Mouse (Mus musculus) left cerebral cortex, adult 18-20 months (tissue): ENCODE data around the gene Etfbkmt. TPM values are rescaled to one million over a fixed set of nuclear protein-coding genes. Genes with fewer than 3 reads are reported as not detected.
"Not testable (repeated sequence)": the region's sequence is repeated elsewhere in the genome, so short reads cannot be mapped to it uniquely, and the experiment has no call there.

ENCODE experiments used
- DNase-seq, 2 experiments: peaks; one replicate each; pipeline ENCODE4 v3.0.0; 2021 to 2022; ENCODE audit warnings: low spot score in 2 of 2, mixed read lengths in 1 of 2
- long read RNA-seq, 2 experiments: library from polyadenylated mRNA; stranded (forward); transcript quantifications; one replicate each; pipeline ENCODE4 v2.0.0; 2021
- total RNA-seq, 2 experiments: library from RNA; stranded (reverse); gene quantifications; 2 replicates each; pipeline ENCODE4 v1.2.3; 2021

Etfbkmt gene
- 1 to 10 TPM; 1.5 to 3.6 TPM for total RNA-seq
- long read RNA-seq, experiment 1: 0 reads
- long read RNA-seq, experiment 2: 0 reads

- DNase-seq: no peak
Measured at GRCm38 (mm10) chr6:149139471-149139870, at the start of gene Etfbkmt. Gene Etfbkmt, plus strand, starts transcription at chr6:149139849.

- DNase-seq: no peak
Measured at GRCm38 (mm10) chr6:149092406-149092805, 47.2 kb upstream of the Etfbkmt start.

DNA sequence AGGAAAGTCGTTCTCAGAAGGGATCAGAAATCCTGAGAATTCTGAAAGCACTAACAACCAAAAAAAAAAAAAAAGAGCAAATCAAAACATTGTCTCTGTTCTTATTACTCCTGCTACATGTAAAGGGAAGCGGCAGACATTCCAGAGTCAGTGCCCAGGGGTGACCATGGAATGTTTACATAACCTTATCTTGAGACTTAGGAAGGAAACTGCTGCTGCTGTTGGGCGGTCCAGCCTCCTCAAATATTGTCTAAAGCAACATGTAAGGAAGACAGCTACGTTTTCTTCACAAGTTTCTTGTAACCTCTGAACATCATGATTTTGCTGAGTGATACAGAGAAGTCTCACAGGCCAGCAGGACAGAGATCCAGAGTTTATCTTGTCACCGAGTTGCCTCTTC, 46.2 kb upstream of the Etfbkmt start:
- no peak for DNase-seq

DNA sequence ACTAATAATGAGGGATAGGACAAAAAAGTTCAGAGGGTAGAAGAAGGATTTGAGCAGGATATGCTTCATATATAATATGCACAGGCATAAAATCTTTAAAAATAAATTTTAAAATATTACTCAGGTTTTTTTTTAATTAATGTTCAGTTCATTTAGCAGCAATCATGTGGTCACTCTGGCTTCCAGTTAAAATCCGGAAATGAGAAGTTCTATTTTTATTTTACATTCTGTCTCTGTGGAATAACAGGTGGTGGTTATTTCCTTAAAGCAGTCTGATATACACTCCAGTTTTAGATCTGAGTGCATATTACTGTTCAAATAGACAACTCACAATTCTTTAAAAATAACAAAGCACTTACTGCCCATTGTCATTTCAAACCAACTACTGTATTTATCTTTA, 45.1 kb upstream of the Etfbkmt start:
- DNase-seq: no peak

DNA sequence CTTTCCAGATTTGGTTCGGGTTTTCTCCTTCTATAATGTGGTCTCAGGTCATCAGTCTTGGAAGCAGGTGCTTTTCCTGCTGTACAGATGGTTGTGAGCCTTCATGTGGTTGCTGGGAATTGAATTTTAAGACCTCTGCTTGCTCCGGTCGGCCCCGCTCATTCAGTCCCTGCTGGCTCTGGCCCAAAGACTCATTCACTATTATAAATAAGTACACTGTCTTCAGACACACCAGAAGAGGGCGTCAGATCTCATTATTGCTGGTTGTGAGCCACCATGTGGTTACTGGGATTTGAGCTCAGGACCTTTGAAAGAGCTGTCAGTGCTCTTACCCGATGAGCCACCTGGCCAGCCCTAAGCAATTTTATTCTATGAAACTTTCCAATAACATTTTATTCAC, 44.3 kb upstream of the Etfbkmt start:
- no peak for DNase-seq

- DNase-seq: no peak
Measured at GRCm38 (mm10) chr6:149096233-149096632, 43.4 kb upstream of the Etfbkmt start.

GRCm38 (mm10) chr6:149097276-149097675, 42.4 kb upstream of the Etfbkmt start:
- DNase-seq: no peak

DNA sequence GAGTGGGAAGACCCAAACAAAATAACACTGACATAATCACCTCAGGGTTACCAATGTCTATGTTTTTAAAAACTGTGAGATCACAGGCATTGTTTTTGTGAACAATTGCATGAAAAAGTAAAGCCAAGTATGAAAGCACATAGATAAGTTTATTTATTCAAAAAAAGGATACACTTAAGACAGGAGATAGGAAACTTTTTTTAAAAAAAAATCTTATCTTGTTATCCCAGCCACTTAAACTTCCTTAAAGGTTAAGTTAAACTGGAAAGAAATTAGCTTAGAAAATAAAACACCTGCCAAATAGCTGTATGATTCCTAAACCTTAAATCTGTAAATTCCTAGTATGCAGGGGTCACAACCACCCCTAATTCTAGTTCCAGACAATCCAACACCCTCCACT, 40.7 kb upstream of the Etfbkmt start:
- DNase-seq: no peak

GRCm38 (mm10) chr6:149100174-149101075, 39.2 kb upstream of the Etfbkmt start:
- peak; percentile 65 to 71 for DNase-seq

DNA sequence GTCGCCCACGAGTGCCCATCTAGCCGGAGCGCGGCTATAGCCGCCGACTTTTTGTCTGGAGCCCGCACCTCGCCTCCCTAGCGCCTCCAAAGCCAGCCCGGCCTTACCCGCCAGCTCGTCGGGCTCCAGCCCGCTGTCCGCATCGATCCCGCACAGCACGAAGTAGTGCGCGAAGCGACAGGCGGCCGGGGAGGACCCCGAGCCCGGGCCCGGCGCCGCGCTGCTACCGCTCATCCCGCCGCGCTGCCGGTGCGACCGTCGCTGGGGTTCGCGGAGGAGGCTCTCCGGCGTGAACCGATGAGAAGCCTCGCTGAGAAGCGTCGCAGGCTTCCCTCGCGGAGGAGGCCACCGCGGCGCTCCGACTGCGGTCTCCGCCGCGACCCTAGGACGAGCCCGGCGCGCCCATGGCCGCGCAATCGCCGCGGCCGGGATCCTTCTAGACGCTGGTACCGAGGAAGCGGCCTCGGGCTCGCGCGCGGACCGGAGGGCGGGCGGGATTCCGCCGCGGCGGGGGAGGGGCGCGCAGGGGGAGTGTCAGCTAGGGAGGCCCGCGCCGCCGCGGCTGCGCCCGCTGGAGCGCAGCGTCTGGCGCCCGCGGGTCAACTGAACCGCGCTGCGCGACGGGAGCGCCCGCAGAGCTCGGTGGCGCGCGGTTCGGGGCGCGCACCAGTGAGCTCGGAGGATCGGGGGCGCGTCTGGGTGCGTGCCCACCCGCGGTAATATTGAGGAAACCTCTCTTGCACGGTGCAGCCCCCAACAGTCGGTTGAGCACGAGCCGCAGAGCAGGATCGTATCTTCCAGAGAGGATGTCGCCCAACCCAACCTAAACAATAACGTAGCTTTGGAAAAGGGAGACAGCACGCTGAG, 38.3 kb upstream of the Etfbkmt start, which contains the start of gene Dennd5b:
Gene Dennd5b (minus strand): TSS at position 605 of the 867 bp plus-strand sequence.
- peak; percentile 74 to 85 for DNase-seq

DNA sequence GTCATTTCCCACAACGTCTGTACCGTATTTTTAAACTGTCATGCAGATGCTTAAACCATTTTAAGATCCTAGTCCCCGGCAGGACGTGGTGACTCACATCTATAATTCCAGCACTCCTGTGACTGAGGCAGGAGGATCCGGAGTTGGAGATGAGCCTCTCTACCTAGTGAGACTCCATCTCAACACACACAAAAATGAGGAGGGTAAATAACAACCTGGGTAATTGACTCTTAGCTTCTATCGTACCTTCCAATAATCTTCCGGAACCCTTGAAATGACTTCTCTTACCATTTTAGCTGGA, 37.8 kb upstream of the Etfbkmt start:
- no peak for DNase-seq

DNA sequence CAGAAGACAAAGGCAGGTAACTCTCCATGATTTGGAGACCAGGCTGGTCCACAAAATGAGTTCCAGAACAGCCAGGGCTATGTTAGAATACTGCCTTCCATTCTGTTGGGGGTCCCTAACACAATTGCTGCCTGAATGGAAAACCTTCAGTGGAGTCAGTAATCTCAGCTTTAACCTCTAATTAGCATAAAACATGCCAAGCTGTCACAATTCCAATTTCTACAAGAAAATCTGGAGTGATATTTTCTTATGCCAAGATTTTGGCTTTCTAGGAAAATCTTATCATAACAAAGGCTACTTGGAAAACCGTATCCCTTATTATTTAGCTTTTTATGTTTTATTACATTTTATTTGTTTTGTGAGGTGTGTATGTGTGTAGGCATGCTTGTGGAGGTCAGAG, 36.2 kb upstream of the Etfbkmt start:
- no peak for DNase-seq

- no peak for DNase-seq
Measured at GRCm38 (mm10) chr6:149107615-149108014, 32.0 kb upstream of the Etfbkmt start.

DNA sequence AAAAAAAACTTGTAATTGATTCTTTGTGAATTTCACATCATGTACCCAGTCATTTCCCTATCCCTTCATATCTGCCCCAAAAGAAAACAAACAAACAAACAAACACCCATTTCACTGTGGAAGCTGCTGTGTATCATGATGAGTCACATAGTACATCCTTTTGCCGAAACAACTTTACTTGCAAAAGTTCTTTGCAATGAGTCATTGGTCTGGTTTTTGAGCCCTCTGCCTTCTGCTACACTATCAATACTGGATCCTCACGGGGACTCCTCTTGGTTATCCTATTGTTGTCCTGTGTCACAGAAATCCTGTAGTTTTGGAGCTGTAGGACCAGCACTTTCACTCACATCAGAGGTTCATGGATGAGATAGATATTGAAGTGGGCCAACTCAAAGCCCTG, 30.7 kb upstream of the Etfbkmt start:
- no peak for DNase-seq

DNA sequence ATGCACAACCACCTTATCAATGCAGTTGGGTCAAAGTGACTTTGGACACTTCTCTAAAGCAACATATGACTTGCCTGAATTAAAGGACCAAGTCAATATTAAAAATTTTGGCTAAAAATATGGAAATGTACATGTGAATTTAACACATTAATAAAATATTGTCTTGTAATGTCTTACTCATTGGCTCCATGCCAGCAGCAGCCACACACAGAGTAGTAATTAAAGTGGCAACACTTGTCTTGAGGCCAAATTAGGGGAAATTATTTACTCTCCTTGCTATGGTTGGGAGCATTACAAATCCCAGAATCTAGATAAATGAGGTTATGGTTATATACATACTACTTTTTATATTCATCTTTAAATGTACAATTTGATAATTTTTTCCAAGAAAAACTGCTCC, 22.7 kb upstream of the Etfbkmt start:
- no peak for DNase-seq

- no peak for DNase-seq
Measured at GRCm38 (mm10) chr6:149118935-149119334, 20.7 kb upstream of the Etfbkmt start.

GRCm38 (mm10) chr6:149119853-149120252, 19.8 kb upstream of the Etfbkmt start:
- DNase-seq: peak; percentile 45 to 78

GRCm38 (mm10) chr6:149123042-149123441, 16.6 kb upstream of the Etfbkmt start:
- no peak for DNase-seq

DNA sequence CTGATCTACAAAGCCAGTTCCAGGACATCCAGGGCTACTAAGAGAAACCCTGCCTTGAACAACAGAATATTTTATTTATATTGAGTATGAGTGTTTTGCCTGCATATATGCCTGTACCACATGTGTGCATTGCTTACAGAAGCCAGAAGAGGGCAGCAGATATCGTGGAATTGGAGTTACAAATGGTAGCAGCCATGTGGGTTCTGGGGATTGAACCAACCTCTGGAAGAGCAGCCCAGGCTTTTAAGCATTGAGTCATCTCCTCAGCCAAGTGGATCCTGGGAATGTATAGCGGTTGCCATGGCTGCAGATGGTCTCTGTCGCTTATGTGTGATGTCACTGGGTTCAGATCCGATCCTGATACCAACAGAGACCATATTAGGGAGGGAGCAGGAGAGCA, 13.0 kb upstream of the Etfbkmt start:
- no peak for DNase-seq

DNA sequence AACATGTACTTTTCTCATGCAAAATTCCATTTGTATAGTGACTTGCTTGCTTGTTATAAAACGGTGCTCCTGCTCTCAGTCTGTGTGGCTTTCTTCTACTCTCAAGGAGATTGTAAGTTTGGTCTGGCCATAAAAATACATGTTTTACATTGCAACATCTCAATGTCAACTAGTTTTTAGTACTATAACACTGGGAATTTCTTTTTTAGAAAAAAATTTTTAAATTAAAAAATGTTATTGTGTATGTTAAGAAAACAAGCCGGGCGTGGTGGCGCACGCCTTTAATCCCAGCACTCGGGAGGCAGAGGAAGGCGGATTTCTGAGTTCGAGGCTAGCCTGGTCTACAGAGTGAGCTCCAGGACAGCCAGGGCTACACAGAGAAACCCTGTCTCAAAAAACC, 9.8 kb upstream of the Etfbkmt start, which contains the start of gene Gm10203:
Gene Gm10203 (plus strand): TSS at position 301 of the 400 bp plus-strand sequence.
- not testable (repeated sequence) for DNase-seq

GRCm38 (mm10) chr6:149131111-149131510, 8.5 kb upstream of the Etfbkmt start:
- DNase-seq: no peak
